Mouse (Mus musculus) right cerebral cortex, postnatal 14 days (tissue): ENCODE results near the gene Rasd1.
"Not testable (repeated sequence)": the region's sequence is repeated elsewhere in the genome, so short reads cannot be mapped to it uniquely, and the experiment has no call there.

Experiments
- DNase-seq: peaks from one replicate; pipeline ENCODE4 v3.0.0; 2022

The Rasd1 gene

GRCm38 (mm10) chr11:59960476-59961337 is 4.0 kb downstream of the Rasd1 start:
- DNase-seq: no peak

- no peak for DNase-seq
These were observed 5.3 kb downstream of the Rasd1 start for GRCm38 (mm10) chr11:59959453-59959852.

GRCm38 (mm10) chr11:59956749-59957148 is 8.0 kb downstream of the Rasd1 start:
- DNase-seq: no peak

GRCm38 (mm10) chr11:59952892-59953291 is 11.9 kb downstream of the Rasd1 start:
- DNase-seq: no peak

GRCm38 (mm10) chr11:59948401-59948767 is 16.4 kb downstream of the Rasd1 start:
- DNase-seq: no peak

- DNase-seq: peak; percentile 97
These were observed 16.9 kb downstream of the Rasd1 start, which contains the start of gene Med9 for GRCm38 (mm10) chr11:59947752-59948400. TSS of gene Med9 (plus strand) at chr11:59948206.

- DNase-seq: not testable (repeated sequence)
These were observed 19.9 kb downstream of the Rasd1 start for GRCm38 (mm10) chr11:59944855-59945254.

GRCm38 (mm10) chr11:59941391-59941790 is 23.4 kb downstream of the Rasd1 start:
- no peak for DNase-seq

GRCm38 (mm10) chr11:59940645-59941044 is 24.1 kb downstream of the Rasd1 start:
- DNase-seq: no peak

- DNase-seq: no peak
These were observed 24.9 kb downstream of the Rasd1 start for GRCm38 (mm10) chr11:59939821-59940220.

GRCm38 (mm10) chr11:59937615-59938014 is 27.1 kb downstream of the Rasd1 start:
- no peak for DNase-seq

GRCm38 (mm10) chr11:59937023-59937422 is 27.7 kb downstream of the Rasd1 start:
- no peak for DNase-seq

GRCm38 (mm10) chr11:59933943-59934342 is 30.8 kb downstream of the Rasd1 start:
- no peak for DNase-seq

GRCm38 (mm10) chr11:59932560-59933337 is 32.0 kb downstream of the Rasd1 start:
- no peak for DNase-seq

- DNase-seq: no peak
These were observed 34.7 kb downstream of the Rasd1 start for GRCm38 (mm10) chr11:59930031-59930430.

- no peak for DNase-seq
These were observed 43.5 kb downstream of the Rasd1 start for GRCm38 (mm10) chr11:59921265-59921664.

GRCm38 (mm10) chr11:59920331-59920730 is 44.4 kb downstream of the Rasd1 start:
- DNase-seq: no peak

GRCm38 (mm10) chr11:59919401-59919800 is 45.3 kb downstream of the Rasd1 start:
- DNase-seq: no peak

- DNase-seq: no peak
These were observed 46.7 kb downstream of the Rasd1 start for GRCm38 (mm10) chr11:59918014-59918413.

- no peak for DNase-seq
These were observed 51.0 kb downstream of the Rasd1 start for GRCm38 (mm10) chr11:59913702-59914101.
